Mouse (Mus musculus) MEL (cell line): ENCODE measurements around the gene Mrpl42. TPM values are rescaled to one million over a fixed set of nuclear protein-coding genes. Genes with fewer than 3 reads are reported as not detected.

Experiments
- DNase-seq: peaks from one replicate; pipeline ENCODE4 v3.0.0; 2011; ENCODE audit warnings: low read depth, low spot score
- H3K27ac ChIP-seq: 2 replicates; pipeline ENCODE4 v1.5.1; 2012; ENCODE audit warnings: low read depth, mild to moderate bottlenecking, control low read depth, low read length, moderate library complexity; ENCODE audit not compliant: control insufficient read depth
- H3K27me3 ChIP-seq, 2 experiments: fragments of 150-350 bp in 1 of 2; sonication (generic) in 1 of 2; 2 replicates each; pipeline ENCODE4 v1.6.1; 2012; ENCODE audit warnings: low read length in 2 of 2, mild to moderate bottlenecking in 2 of 2, improper control_type of control experiment in 1 of 2, moderate library complexity in 1 of 2; ENCODE audit not compliant: insufficient read depth in 2 of 2, control insufficient read depth in 1 of 2
- H3K36me3 ChIP-seq, 2 experiments: 2 replicates each; pipeline ENCODE4 v1.6.1; 2012 to 2014; ENCODE audit warnings: low read length in 2 of 2, improper control_type of control experiment in 1 of 2, inconsistent platforms in 1 of 2, mild to moderate bottlenecking in 1 of 2; ENCODE audit not compliant: insufficient read depth in 2 of 2, control insufficient read depth in 1 of 2
- H3K4me1 ChIP-seq, 2 experiments: fragments of 150-350 bp in 1 of 2; sonication (generic) in 1 of 2; 2 replicates each; pipeline ENCODE4 v1.6.1; 2012; ENCODE audit warnings: low read length in 2 of 2, improper control_type of control experiment in 1 of 2, mild to moderate bottlenecking in 1 of 2; ENCODE audit not compliant: insufficient read depth in 2 of 2, control insufficient read depth in 1 of 2
- H3K4me3 ChIP-seq, 2 experiments: fragments of 150-350 bp in 1 of 2; sonication (generic) in 1 of 2; 2 replicates each; pipeline ENCODE4 v1.5.1; 2012; ENCODE audit warnings: low read depth in 2 of 2, low read length in 2 of 2, mild to moderate bottlenecking in 2 of 2, moderate library complexity in 2 of 2, control low read depth in 1 of 2, improper control_type of control experiment in 1 of 2; ENCODE audit not compliant: control insufficient read depth in 1 of 2, insufficient read depth in 1 of 2
- H3K79me2 ChIP-seq: 2 replicates; pipeline ENCODE4 v1.6.1; 2012; ENCODE audit warnings: mild to moderate bottlenecking, low read length, moderate library complexity; ENCODE audit not compliant: control insufficient read depth, poor library complexity, insufficient read depth
- H3K9ac ChIP-seq: 2 replicates; pipeline ENCODE4 v1.6.1; 2012; ENCODE audit warnings: low read depth, mild to moderate bottlenecking, control low read depth, low read length, moderate library complexity; ENCODE audit not compliant: control insufficient read depth, poor library complexity, severe bottlenecking
- H3K9me3 ChIP-seq: fragments of 150-350 bp; sonication (generic); replicated peaks from 2 replicates; pipeline ENCODE4 v1.6.1; 2012; ENCODE audit warnings: mild to moderate bottlenecking, low read length, improper control_type of control experiment, moderate library complexity; ENCODE audit not compliant: insufficient read depth
- BHLHE40 ChIP-seq: IDR thresholded peaks from 2 replicates; pipeline ENCODE4 v1.6.1; 2012; ENCODE audit warnings: low read depth, mild to moderate bottlenecking, inconsistent platforms, low read length, improper control_type of control experiment, borderline replicate concordance
- CHD1 ChIP-seq: IDR thresholded peaks from 2 replicates; pipeline ENCODE4 v1.6.1; 2012; ENCODE audit warnings: low read depth, mild to moderate bottlenecking, inconsistent platforms, low read length, improper control_type of control experiment
- CHD2 ChIP-seq: IDR thresholded peaks from 2 replicates; pipeline ENCODE4 v1.6.1; 2011; ENCODE audit warnings: low read length, improper control_type of control experiment
- CTCF ChIP-seq, 3 experiments: IDR thresholded peaks in 2 of 3; conservative IDR thresholded peaks in 1 of 3; 2 replicates each; pipeline ENCODE4 v1.5.1; 2011 to 2012; ENCODE audit warnings: low read length in 3 of 3, low read depth in 2 of 3, mild to moderate bottlenecking in 2 of 3, improper control_type of control experiment in 1 of 3, inconsistent platforms in 1 of 3, mixed read lengths in 1 of 3, moderate library complexity in 1 of 3; ENCODE audit not compliant: control insufficient read depth in 1 of 3, insufficient read depth in 1 of 3, poor library complexity in 1 of 3, severe bottlenecking in 1 of 3
- E2F4 ChIP-seq: IDR thresholded peaks from 2 replicates; pipeline ENCODE4 v1.6.1; 2011; ENCODE audit warnings: low read depth, low read length, improper control_type of control experiment, borderline replicate concordance
- EP300 ChIP-seq, 2 experiments: IDR thresholded peaks; 2 replicates each; pipeline ENCODE4 v1.6.1; 2011; ENCODE audit warnings: improper control_type of control experiment in 2 of 2, low read length in 2 of 2, low read depth in 1 of 2, mild to moderate bottlenecking in 1 of 2
- ETS1 ChIP-seq: IDR thresholded peaks from 2 replicates; pipeline ENCODE4 v1.6.1; 2012; ENCODE audit warnings: low read depth, mild to moderate bottlenecking, inconsistent platforms, low read length, improper control_type of control experiment, moderate library complexity
- GATA1 ChIP-seq: IDR thresholded peaks from 2 replicates; pipeline ENCODE4 v1.6.1; 2011; ENCODE audit warnings: low read depth, low read length, improper control_type of control experiment
- HCFC1 ChIP-seq: IDR thresholded peaks from 2 replicates; pipeline ENCODE4 v1.6.1; 2012; ENCODE audit warnings: low read depth, mild to moderate bottlenecking, inconsistent platforms, low read length, improper control_type of control experiment, moderate library complexity
- KAT2A ChIP-seq: conservative IDR thresholded peaks from 2 replicates; pipeline ENCODE4 v1.6.1; 2012; ENCODE audit warnings: low read depth, low read length, improper control_type of control experiment, inconsistent platforms
- MAFK ChIP-seq: IDR thresholded peaks from 2 replicates; pipeline ENCODE4 v1.6.1; 2011; ENCODE audit warnings: low read depth, mild to moderate bottlenecking, low read length, improper control_type of control experiment, borderline replicate concordance
- MEF2A ChIP-seq: IDR thresholded peaks from 2 replicates; pipeline ENCODE4 v1.6.1; 2014; ENCODE audit warnings: low read depth, mild to moderate bottlenecking, inconsistent platforms, low read length, improper control_type of control experiment; ENCODE audit not compliant: poor library complexity, insufficient replicate concordance, severe bottlenecking; ENCODE audit errors: extremely low read depth
- MXI1 ChIP-seq: IDR thresholded peaks from 2 replicates; pipeline ENCODE4 v1.6.1; 2011; ENCODE audit warnings: mild to moderate bottlenecking, low read depth, low read length, improper control_type of control experiment
- MYB ChIP-seq: IDR thresholded peaks from 2 replicates; pipeline ENCODE4 v1.6.1; 2011; ENCODE audit warnings: mild to moderate bottlenecking, low read depth, low read length, improper control_type of control experiment
- NELFE ChIP-seq: IDR thresholded peaks from 2 replicates; pipeline ENCODE4 v1.6.1; 2011; ENCODE audit warnings: low read depth, low read length, improper control_type of control experiment
- POLR2AphosphoS5 ChIP-seq: IDR thresholded peaks from 2 replicates; pipeline ENCODE4 v1.6.1; 2012; ENCODE audit warnings: low read depth, borderline replicate concordance, mild to moderate bottlenecking, inconsistent platforms, low read length, moderate library complexity, mixed read lengths
- RCOR1 ChIP-seq: IDR thresholded peaks from 2 replicates; pipeline ENCODE4 v1.6.1; 2012; ENCODE audit warnings: low read depth, mild to moderate bottlenecking, inconsistent platforms, low read length, improper control_type of control experiment
- SIN3A ChIP-seq: IDR thresholded peaks from 2 replicates; pipeline ENCODE4 v1.6.1; 2012; ENCODE audit warnings: low read length, improper control_type of control experiment, inconsistent platforms
- TCF12 ChIP-seq: IDR thresholded peaks from 2 replicates; pipeline ENCODE4 v1.6.1; 2014; ENCODE audit warnings: low read depth, mild to moderate bottlenecking, inconsistent platforms, low read length, improper control_type of control experiment, moderate library complexity
- UBTF ChIP-seq: IDR thresholded peaks from 2 replicates; pipeline ENCODE4 v1.6.1; 2012; ENCODE audit warnings: low read depth, mild to moderate bottlenecking, inconsistent platforms, low read length, improper control_type of control experiment, moderate library complexity, borderline replicate concordance; ENCODE audit not compliant: insufficient read depth
- ZC3H11A ChIP-seq: IDR thresholded peaks from 2 replicates; pipeline ENCODE4 v1.6.1; 2012; ENCODE audit warnings: low read depth, mild to moderate bottlenecking, inconsistent platforms, low read length, improper control_type of control experiment
- ZMIZ1 ChIP-seq: IDR thresholded peaks from 2 replicates; pipeline ENCODE4 v1.6.1; 2012; ENCODE audit warnings: low read depth, mild to moderate bottlenecking, inconsistent platforms, low read length, improper control_type of control experiment, moderate library complexity
- ZNF384 ChIP-seq: IDR thresholded peaks from 2 replicates; pipeline ENCODE4 v1.6.1; 2012; ENCODE audit warnings: low read depth, mild to moderate bottlenecking, inconsistent platforms, low read length, improper control_type of control experiment
- polyA plus RNA-seq, 2 experiments: library from polyadenylated mRNA; stranded (reverse) in 1 of 2; unstranded in 1 of 2; fragments of >175 nt in 1 of 2; fragments of >200 nt in 1 of 2; gene quantifications; 2 replicates each; pipeline versions ENCODE4 v1.2.1 to v1.2.4; 2012; ENCODE audit warnings: low replicate concordance in 2 of 2, low read depth in 1 of 2; ENCODE audit not compliant: insufficient read length in 2 of 2, insufficient read depth in 1 of 2, missing spikeins in 1 of 2
- total RNA-seq: library from RNA; depleted of rRNA; stranded (reverse); fragments of 300-350 nt; gene quantifications from 2 replicates; pipeline ENCODE4 v1.2.3, GENCODE M21; 2012

Mrpl42 gene
- total and polyA plus RNA-seq, 3 experiments = 187 to 1,026 (median 298) TPM

DNA sequence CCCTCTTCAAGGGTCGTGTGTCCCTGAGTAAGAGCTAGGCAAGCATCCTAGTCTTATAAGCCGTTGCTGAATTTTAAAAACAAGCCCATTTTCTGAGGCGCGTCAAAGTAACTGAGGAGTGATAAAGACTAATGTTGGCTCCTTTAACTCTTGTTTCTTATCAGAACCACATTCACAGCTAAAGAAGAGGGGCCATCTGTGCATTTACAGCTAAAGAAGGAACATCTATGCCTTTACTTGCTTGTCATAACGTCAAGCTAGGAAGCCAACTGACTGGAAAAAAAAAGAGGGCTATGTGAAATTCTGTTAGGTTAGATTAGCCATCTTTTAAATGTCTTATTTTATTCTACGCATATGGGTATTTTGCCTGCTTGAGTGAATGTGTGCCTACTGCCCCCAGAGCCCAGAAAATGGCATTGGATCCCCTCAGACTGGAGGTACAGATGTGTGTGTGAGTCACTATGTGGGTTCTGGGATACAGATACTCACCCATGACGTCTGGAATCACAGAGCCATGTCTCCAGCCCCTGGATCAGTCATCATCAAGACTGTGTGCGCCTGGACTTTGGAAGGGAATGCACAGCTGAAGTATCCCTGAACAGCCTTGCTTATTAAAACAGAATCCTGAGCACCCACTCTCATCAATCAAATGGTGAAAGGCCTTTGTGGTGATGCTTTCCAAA is 44.2 kb downstream of the Mrpl42 start:
- DNase-seq = peak; percentile 78
- Histone ChIP-seq H3K27ac (peak overlapping the region; percentile 48), H3K27me3 (no peaks in the 10 kb centered on the region), H3K9me3 (no peaks in the 10 kb centered on the region), H3K36me3 (peaks cover 0 to 12% of the 10 kb centered on the region in 2 experiments; a peak in 2 of 4 replicates), H3K9ac (no peak overlapping the region), H3K79me2 (no peaks in the 10 kb centered on the region), H3K4me1 (peaks cover 0 to 21% of the 10 kb centered on the region in 2 experiments; a peak in 3 of 4 replicates), H3K4me3 (no peak overlapping the region)
- TF ChIP-seq MYB (no peak), TCF12 (0 out of 2 replicates have a peak, but pooled peaks have one; percentile 26), RCOR1 (0 out of 2 replicates have a peak, but pooled peaks have one; percentile 25), CHD1 (no peak), ETS1 (peak; percentile 51; the same call in 1 of the 2 replicates), ZNF384 (peak; percentile 74), EP300 (IDR thresholded peaks at IDR 0.05; ENCODE audit: low read depth in 1 of 2, low read length in 2 of 2) (peak; percentile 57 to 71), GATA1 (peak; percentile 75), MAFK (no peak), SIN3A (peak; percentile 10; the same call in 1 of the 2 replicates)

DNA sequence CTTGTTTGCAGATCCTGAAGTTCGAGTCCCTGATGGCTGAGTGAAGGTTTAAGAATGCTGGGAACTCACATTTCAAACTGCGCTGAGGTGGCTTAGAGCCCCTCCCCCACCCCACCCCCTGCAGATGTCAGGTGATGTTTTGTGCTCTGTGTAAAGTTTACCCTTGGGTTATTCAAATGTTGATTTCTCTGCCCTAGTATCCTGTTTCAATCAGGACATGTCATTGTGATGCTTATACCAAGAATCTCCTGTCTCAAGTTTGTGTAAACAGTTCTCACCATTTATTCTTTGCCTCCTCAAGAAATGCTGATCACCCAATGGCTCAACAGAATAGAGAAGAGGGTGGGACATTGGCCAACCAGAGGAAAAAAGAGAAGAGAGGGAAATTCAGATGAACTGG is 45.6 kb downstream of the Mrpl42 start:
- Histone ChIP-seq H3K27ac (no peak overlapping the region), H3K4me3 (no peak overlapping the region), H3K79me2 (no peaks in the 10 kb centered on the region), H3K27me3 (no peaks in the 10 kb centered on the region), H3K9me3 (no peaks in the 10 kb centered on the region), H3K36me3 (peaks cover 0 to 5% of the 10 kb centered on the region in 2 experiments; a peak in 2 of 4 replicates), H3K9ac (no peak overlapping the region), H3K4me1 (peaks cover 0 to 19% of the 10 kb centered on the region in 2 experiments; a peak in 2 of 4 replicates)
- TF ChIP-seq UBTF (no peak), GATA1 (no peak), ZMIZ1 (no peak), POLR2AphosphoS5 (no peak), HCFC1 (no peak), ZC3H11A (no peak), ZNF384 (no peak), E2F4 (no peak), CTCF (IDR thresholded peaks at IDR 0.05 in 2 of 3, conservative IDR thresholded peaks at IDR 0.05 in 1 of 3; ENCODE audit: control insufficient read depth in 1 of 3, insufficient read depth in 1 of 3, low read depth in 2 of 3, low read length in 3 of 3, poor library complexity in 1 of 3, severe bottlenecking in 1 of 3) (no peak), NELFE (no peak), MXI1 (no peak), BHLHE40 (no peak), MAFK (no peak), ETS1 (no peak), MEF2A (no peak), CHD2 (no peak), KAT2A (no peak), MYB (no peak)
- no peak for DNase-seq
